Mouse (Mus musculus) urinary bladder, postnatal 14 days (tissue): ENCODE measurements around the gene Prl2c3.
"Not testable (repeated sequence)": the region's sequence is repeated elsewhere in the genome, so short reads cannot be mapped to it uniquely, and the experiment has no call there.

Source experiments
- DNase-seq: peaks from one replicate; pipeline ENCODE4 v3.0.0; 2021; ENCODE audit warnings: low spot score

Prl2c3 gene

GRCm38 (mm10) chr13:12799979-12800378, at the start of gene Prl2c3:
Gene Prl2c3, minus strand, starts transcription at chr13:12800079.
- not testable (repeated sequence) for DNase-seq

GRCm38 (mm10) chr13:12848254-12848653, 48.4 kb upstream of the Prl2c3 start:
- DNase-seq: not testable (repeated sequence)

GRCm38 (mm10) chr13:12844701-12845100, 44.8 kb upstream of the Prl2c3 start:
- not testable (repeated sequence) for DNase-seq

- DNase-seq: not testable (repeated sequence)
Measured at GRCm38 (mm10) chr13:12837546-12837945, 37.7 kb upstream of the Prl2c3 start.

- DNase-seq: no peak
Measured at GRCm38 (mm10) chr13:12831769-12832168, 31.9 kb upstream of the Prl2c3 start.

- DNase-seq: no peak
Measured at GRCm38 (mm10) chr13:12829031-12829430, 29.2 kb upstream of the Prl2c3 start.

- not testable (repeated sequence) for DNase-seq
Measured at GRCm38 (mm10) chr13:12824500-12825176, 24.8 kb upstream of the Prl2c3 start.

GRCm38 (mm10) chr13:12813734-12814424, 14.0 kb upstream of the Prl2c3 start:
- not testable (repeated sequence) for DNase-seq

- no peak for DNase-seq
Measured at GRCm38 (mm10) chr13:12809591-12809990, 9.7 kb upstream of the Prl2c3 start.

GRCm38 (mm10) chr13:12808793-12809512, 9.1 kb upstream of the Prl2c3 start:
- not testable (repeated sequence) for DNase-seq

- not testable (repeated sequence) for DNase-seq
Measured at GRCm38 (mm10) chr13:12806496-12806895, 6.6 kb upstream of the Prl2c3 start.

GRCm38 (mm10) chr13:12769442-12770091, 30.3 kb downstream of the Prl2c3 start:
- not testable (repeated sequence) for DNase-seq
